Comparison of ENCODE assay signal across 18 mouse cellular contexts in the genomic region with DNA sequence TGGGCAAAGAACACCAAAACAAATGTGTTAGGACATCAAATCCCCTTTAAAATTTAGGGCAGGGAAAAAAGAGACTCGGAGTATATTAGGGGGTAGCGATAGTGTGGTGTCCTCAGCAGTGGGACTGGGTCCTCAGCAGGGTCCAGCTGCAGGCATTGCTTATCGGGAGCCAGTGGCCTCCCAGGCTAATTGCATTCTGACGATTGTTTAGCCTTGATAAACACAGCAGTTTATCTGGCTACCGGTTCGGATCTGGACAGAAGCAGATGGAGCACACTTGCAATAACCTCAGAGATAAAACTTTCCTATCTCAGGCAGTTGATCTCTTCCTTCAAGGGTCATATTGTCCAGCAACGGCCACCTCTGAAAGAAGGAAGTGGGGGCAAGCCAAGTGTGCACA.
DNase-seq lines count a peak whose midpoint lies in the region; ATAC-seq and TF ChIP-seq lines count a peak whose summit lies in the region.
"Had no signal": no experiment of that assay in that cellular context is flagged by ENCODE, and none has a peak within 500 bp of the region (broad histone marks: within the 10 kb centered on the region; RNA-seq: fewer than 3 reads in every experiment).

No protein-coding gene starts in this region.

- 20% methylated on average over 7 of the region's 7 CpGs for WGBS in heart, embryonic 13.5 days
- WGBS in heart, adult 2 months, result 39% methylated on average over 7 of the region's 7 CpGs
- 50% methylated on average over 7 of the region's 7 CpGs for WGBS in liver, adult 2 months

- H3K27me3 ChIP-seq in heart, embryonic 13.5 days (replicated peaks), result no peaks in the 10 kb centered on the region
- H3K27me3 ChIP-seq in heart, adult 2 months (ENCODE audit: control insufficient read depth, insufficient read depth, low read length), result no peaks in the 10 kb centered on the region
- peaks cover 4% of the 10 kb centered on the region for H3K27me3 ChIP-seq in G1E (ENCODE audit: insufficient read depth, low read length)
- no peaks in the 10 kb centered on the region for H3K27me3 ChIP-seq in liver, adult 2 months (ENCODE audit: control insufficient read depth, insufficient read depth, low read length)
- H3K27me3 ChIP-seq: forebrain, embryonic 15.5 days; stomach, embryonic 15.5 days had no signal

- peaks cover 29% of the 10 kb centered on the region for H3K4me1 ChIP-seq in heart, embryonic 13.5 days
- 0 out of 2 replicates have a peak, but pooled peaks cover 1% of the 10 kb centered on the region for H3K4me1 ChIP-seq in heart, adult 2 months (ENCODE audit: control insufficient read depth, insufficient read depth, low read length)
- H3K4me1 ChIP-seq in G1E (ENCODE audit: insufficient read depth, low read depth, low read length), result peaks cover 35% of the 10 kb centered on the region
- no peaks in the 10 kb centered on the region for H3K4me1 ChIP-seq in liver, adult 2 months (ENCODE audit: control insufficient read depth, insufficient read depth, low read length)

- ATAC-seq in heart, embryonic 13.5 days (ENCODE audit: extremely low read depth, insufficient number of reproducible peaks, low FRiP score, low TSS enrichment), result no peak
- ATAC-seq in G1E (ENCODE audit: extremely low read depth, insufficient number of reproducible peaks, low FRiP score, poor library complexity, severe bottlenecking), result peak; percentile 85
- ATAC-seq in megakaryocyte, adult 5-6 weeks (ENCODE audit: poor library complexity, severe bottlenecking), result peak; percentile 33
- ATAC-seq: forebrain, embryonic 15.5 days; lung, postnatal 0 days had no signal

- no peak for DNase-seq in heart, adult 2 months
- DNase-seq in G1E (ENCODE audit: low spot score), result no peak
- no peak for DNase-seq in liver, adult 2 months (ENCODE audit: extremely low read depth, low read depth, low spot score)
- DNase-seq in right cerebral cortex, postnatal 4 days, result no peak
- no peak for DNase-seq in cerebellum, postnatal 4 days (ENCODE audit: low spot score in 2 of 2)
- DNase-seq: cerebellum, adult 11 months; cerebellum, postnatal 14 days; kidney, adult 2 months; kidney, postnatal 36 days; layer of hippocampus, adult 9-11 months; right cerebral cortex, adult 18-20 months; thymus, adult 2 months had no signal

- no peak overlapping the region for H3K4me2 ChIP-seq in heart, embryonic 13.5 days
- H3K4me2 ChIP-seq: forebrain, embryonic 15.5 days; limb, embryonic 13.5 days; stomach, embryonic 15.5 days had no signal

- intact Hi-C loops in heart, adult 2 months (cut with DNase I), result no loop called here

- peak overlapping the region; percentile 76 for H3K27ac ChIP-seq in heart, embryonic 13.5 days (replicated peaks)
- H3K27ac ChIP-seq in heart, adult 2 months, result no peak overlapping the region
- 0 out of 2 replicates have a peak overlapping the region, but pooled peaks have one; percentile 63 for H3K27ac ChIP-seq in liver, adult 2 months (replicated peaks; ENCODE audit: insufficient read depth, low read depth, low read length)
- H3K27ac ChIP-seq: forebrain, embryonic 15.5 days; limb, embryonic 13.5 days; stomach, embryonic 15.5 days had no signal

- no peaks in the 10 kb centered on the region for H3K36me3 ChIP-seq in heart, embryonic 13.5 days
- no peaks in the 10 kb centered on the region for H3K36me3 ChIP-seq in heart, adult 2 months (ENCODE audit: control insufficient read depth, insufficient read depth, low read length)
- H3K36me3 ChIP-seq in G1E (replicated peaks), result no peaks in the 10 kb centered on the region
- no peaks in the 10 kb centered on the region for H3K36me3 ChIP-seq in liver, adult 2 months (ENCODE audit: control insufficient read depth, insufficient read depth, low read length)
- H3K36me3 ChIP-seq: forebrain, embryonic 15.5 days; limb, embryonic 13.5 days; stomach, embryonic 15.5 days had no signal

- no peaks in the 10 kb centered on the region for H3K79me2 ChIP-seq in heart, adult 2 months (replicated peaks; ENCODE audit: control insufficient read depth, insufficient read depth, low read length)
- H3K79me2 ChIP-seq in liver, adult 2 months (ENCODE audit: control insufficient read depth, insufficient read depth, low read length), result no peaks in the 10 kb centered on the region

- H3K9ac ChIP-seq in heart, embryonic 13.5 days, result no peak overlapping the region
- no peak overlapping the region for H3K9ac ChIP-seq in heart, adult 2 months (ENCODE audit: low read depth, low read length)
- H3K9ac ChIP-seq in liver, adult 2 months (ENCODE audit: low read depth, low read length), result no peak overlapping the region
- H3K9ac ChIP-seq: forebrain, embryonic 15.5 days; limb, embryonic 13.5 days; stomach, embryonic 15.5 days had no signal

- no peak for TF ChIP-seq EP300 in heart, adult 2 months (IDR thresholded peaks at IDR 0.05; ENCODE audit: insufficient read depth, low read depth, low read length)

- no peak for TF ChIP-seq CTCF in heart, adult 2 months (IDR thresholded peaks at IDR 0.05)
- TF ChIP-seq CTCF in G1E (IDR thresholded peaks at IDR 0.05; ENCODE audit: low read depth, low read length), result no peak
- TF ChIP-seq CTCF in liver, adult 2 months (IDR thresholded peaks at IDR 0.05; ENCODE audit: low read depth, low read length), result no peak

- TF ChIP-seq POLR2A in heart, adult 2 months (IDR thresholded peaks at IDR 0.05; ENCODE audit: insufficient read depth, low read depth, low read length), result no peak
- TF ChIP-seq POLR2A in liver, adult 2 months (IDR thresholded peaks at IDR 0.05; ENCODE audit: extremely low read depth, insufficient read depth, low read length), result no peak

- H3K4me3 ChIP-seq in heart, embryonic 13.5 days, result no peak overlapping the region
- H3K4me3 ChIP-seq in heart, adult 2 months, result no peak overlapping the region
- H3K4me3 ChIP-seq in G1E (ENCODE audit: low read depth, low read length), result peak overlapping the region; percentile 8; the same call in 1 of the 2 replicates
- H3K4me3 ChIP-seq in liver, adult 2 months (ENCODE audit: insufficient read depth, low read depth, low read length), result no peak overlapping the region
- H3K4me3 ChIP-seq: forebrain, embryonic 15.5 days; limb, embryonic 13.5 days; stomach, embryonic 15.5 days had no signal

- H3K9me3 ChIP-seq in heart, embryonic 13.5 days, result no peaks in the 10 kb centered on the region
- H3K9me3 ChIP-seq in G1E (replicated peaks), result no peaks in the 10 kb centered on the region
- H3K9me3 ChIP-seq: forebrain, embryonic 15.5 days; stomach, embryonic 15.5 days had no signal
